Mouse (Mus musculus) 3T3-L1 (cell line): ENCODE measurements around the gene Clstn2.

ENCODE experiments used
- DNase-seq: peaks from one replicate; pipeline ENCODE4 v3.0.0-alpha.2; 2015; ENCODE audit warnings: low read depth, low spot score

The Clstn2 gene

DNA sequence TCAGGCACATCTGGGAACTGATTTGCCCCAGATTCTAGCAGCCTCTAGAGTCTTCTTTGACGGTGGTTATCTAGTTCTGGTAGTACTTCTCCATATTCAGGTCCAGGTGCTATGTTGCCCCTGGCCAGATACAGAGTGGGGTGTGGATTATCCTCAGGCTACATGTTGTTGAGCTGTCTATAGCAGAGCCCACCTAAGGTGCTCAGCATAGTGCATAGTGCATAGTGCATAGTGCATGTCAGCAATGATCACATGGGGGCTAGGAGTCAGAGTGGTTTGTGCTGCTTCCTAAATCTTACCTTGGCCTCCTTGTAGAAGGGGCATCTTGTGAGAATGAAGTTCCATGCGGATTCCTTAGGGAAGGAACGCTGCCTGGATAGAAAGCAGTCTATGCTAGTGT is 556.5 kb downstream of the Clstn2 start:
- DNase-seq: no peak

DNA sequence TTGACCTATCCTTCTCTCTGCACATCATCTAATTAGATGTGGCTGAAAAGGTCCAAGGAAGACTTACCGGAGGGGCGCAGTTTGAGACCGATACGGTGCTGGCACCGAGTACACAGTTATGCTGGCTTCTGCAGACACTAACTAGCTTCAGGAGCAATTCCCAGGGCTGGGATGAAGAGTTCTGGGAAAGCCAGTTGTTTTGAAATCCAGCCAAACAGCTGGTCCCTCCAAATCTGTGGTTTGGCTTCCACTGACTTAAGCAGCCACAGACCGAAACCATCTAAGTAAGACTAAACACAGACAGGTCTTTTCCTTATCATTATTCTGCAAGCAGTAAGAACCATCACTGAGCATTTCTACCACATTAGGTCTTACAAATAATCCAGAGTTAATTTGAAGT is 558.1 kb downstream of the Clstn2 start:
- no peak for DNase-seq

DNA sequence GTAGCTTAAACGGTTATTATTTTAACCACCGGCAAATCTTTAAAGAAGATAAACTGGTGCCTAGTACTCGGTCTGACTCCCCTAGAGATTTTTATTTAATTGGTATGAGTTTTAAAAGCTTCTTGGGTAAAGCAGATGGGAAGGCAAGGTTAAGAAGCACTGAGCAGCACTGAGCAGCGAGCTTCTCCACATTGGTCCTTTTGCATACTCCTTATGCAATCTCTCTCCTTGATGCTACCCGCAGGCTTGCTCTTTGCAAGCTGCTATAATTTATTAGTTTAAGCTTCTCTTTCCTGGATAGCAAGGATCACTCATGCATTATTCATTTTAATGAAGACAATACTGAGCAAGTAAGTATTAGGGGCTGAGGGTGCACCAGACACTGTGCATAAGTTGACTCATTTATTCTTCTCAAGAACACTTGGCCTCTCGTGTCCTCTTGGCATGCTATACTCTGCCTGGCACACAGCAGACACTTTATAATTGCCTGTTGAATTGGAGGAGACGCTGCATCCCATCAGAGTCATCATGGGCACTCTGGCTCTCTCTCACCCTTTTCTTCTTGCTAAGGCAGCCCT is 561.9 kb downstream of the Clstn2 start:
- DNase-seq: no peak

DNA sequence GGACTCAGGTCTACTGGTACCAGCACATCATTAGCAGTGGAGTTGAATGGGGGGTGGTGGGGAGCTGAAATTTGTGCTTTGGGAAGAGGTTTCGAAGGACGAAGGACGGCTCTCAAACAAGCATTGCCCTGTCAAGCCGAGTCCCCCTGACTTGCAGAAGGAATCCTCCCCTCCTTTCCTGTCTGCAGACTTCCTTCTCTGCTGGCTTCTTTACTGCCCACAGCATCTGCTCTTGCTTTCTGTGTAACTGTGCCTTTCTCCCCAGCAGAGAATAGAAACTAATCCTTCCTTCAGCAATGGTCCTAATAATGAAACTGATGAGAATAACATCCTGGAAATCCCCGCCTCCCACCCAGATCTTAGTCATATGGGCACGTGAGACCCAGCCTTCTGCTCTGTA is 572.5 kb downstream of the Clstn2 start:
- no peak for DNase-seq

DNA sequence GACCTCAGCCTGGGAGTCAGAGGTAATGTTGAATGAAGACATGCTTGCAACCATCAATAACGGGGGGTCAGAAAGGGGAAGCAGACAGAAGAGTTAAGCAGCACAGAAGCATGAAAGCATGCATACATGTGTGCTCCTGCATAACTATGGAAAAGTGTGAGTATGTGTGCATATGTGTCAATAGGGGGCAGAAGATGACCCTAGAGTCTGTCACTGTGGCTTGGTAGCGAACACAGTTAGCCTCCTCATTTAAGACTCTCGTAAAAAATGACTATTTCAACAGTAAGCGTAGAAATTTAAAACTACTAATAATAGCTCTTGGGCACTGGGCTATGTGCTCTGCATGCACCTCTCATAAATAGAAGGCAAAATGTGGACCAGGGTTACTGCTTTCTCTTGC is 573.2 kb downstream of the Clstn2 start:
- no peak for DNase-seq

DNA sequence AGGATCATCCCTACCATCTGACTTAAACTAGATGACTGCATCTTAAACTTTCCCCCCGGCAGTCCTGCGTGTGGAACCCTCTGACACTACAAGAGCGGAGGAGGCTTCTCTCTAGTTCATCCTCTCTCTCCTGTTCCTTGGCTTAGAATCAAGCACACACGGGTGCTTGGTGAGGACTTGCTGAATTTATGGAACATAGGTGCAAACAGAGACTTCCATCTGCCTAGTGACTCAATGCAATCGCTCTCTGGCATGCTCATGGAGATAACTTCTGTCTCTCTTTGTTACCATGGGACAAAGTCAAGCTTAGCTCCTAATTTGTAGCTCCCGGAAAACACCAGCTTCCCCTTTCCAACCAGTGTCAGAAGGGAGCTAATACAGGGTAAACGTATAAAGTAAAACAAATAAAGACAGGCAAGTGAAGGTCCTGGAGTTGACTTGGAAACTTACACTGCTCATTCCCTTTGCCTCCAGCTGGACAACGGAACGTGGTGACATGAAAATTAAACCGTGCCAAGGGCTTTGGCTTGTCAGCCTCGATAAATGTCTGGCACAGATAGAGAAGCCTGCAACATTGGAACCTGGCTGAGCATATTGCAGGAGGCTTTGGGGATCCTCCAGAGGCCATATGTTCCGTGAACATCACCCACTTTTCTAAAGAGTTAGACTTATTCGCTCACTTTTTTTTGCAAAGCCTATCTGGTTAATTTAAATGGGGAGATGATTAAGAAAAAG is 583.5 kb downstream of the Clstn2 start:
- DNase-seq: no peak

DNA sequence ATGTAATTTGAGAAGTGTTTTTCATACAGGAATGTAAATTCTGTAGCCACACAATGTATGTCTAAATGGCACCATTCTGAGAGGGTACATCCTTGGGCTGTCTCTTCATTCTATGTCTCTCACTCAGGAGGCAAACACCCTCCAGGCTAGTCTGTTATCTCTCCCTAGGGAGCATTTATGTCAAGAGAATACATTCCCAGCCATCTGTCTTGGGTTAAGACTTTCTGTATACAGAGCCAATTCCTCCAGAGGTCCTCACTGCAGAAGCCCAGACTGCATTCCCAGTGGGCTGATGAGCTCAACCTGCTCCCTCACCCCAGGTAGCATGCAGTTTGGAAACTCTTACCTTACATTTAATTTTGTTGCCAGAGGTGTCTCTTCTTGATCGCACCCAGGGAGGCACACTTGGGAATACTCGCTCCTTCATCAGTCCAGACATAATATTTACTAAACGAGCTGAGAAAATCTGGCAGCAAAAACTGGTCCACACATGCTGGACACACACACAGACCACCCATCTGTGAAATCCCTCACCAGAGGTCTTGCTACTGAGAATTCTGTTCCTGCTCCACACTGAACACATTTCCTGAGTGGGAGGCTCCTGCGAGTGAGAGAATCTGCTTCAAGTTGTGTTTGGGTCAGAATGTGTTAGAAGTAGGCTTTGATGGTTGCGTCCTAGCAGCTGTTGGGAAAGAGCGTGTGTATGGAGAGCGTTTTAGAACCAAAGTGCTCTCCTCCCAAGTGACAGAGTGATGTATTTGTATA is 592.9 kb downstream of the Clstn2 start:
- no peak for DNase-seq

DNA sequence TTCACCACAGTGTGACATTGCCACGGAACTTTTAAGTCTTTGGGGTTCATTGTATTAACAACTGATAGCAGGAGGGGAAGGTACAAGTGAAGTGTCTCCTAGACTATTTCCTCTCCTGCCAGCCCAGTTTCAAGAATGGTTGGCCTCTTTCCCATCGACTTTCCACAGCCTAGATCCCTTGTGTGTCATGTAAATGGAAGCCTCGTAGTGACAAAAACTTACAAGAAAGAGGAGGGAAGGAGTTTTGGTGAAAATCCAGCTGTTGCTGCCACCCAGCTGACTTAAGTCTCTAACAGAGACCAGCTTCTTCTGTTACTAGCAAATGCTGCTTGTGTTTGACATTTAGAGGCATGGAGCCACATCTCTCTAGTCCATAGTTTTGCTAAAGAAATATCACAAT is 598.3 kb downstream of the Clstn2 start:
- no peak for DNase-seq

DNA sequence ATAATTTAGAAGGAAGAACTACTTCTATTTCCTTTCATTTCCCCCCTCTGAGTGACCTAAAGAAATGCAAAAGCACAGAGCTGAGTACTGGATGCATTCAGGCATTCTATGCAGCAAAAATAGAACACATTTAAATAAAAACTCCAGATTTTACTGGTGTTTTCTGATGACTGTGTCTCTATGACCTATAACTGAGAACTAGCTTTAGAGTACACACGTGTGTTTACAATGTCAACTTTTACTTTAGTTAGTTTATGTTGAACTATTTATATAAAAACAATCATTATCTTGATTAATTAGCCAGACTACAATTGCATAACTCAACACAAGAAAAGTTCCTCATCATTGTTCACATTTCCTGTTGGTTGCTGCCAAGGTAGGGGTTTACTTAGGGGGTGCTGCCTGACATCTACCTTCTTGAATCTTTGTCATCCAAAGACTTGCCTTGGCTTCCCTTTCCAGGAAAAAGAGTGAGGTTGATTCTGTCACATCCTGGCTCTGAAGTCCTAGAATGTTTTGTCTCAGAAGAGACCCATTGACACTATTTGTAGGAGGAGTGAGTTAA is 603.0 kb downstream of the Clstn2 start:
- DNase-seq: no peak

DNA sequence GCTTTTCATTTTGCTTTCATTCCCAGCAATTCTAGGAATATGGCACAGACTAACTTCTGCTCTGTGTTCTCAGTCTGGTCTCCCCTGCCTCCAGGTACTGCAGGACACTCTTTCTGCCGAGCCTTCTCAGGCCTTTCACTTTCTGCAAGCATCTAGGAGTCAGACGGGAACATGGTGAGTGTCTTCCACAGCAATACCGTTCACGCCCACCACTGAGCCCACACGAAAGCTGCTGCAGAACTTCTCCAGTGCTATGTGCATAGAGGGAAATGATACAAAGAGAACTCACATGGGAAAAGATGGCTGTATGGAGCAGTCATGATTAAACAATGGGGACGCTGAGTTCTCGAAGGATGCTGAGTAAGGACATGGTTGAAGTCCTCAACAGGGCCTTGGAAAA is 604.9 kb downstream of the Clstn2 start:
- no peak for DNase-seq

DNA sequence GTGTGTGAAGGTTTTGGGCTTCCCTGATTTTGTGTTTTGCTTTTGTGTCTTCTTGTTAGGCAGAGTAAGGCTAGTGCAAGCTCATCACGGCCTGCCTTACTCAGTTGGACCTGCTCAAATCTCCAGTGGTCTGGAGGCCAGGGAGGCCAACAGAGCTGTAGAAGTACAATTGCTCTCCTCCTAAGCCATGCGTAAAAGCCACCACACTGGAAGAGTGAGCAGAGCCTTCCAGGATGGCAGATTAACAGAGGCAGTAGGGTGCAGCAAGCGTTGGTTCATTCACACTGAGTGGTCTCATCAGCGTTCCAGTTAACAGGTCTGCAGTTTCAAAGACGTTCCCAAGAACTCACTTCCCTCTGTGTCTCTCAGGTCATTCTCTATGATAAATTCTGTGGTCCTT is 612.1 kb downstream of the Clstn2 start:
- DNase-seq: no peak

DNA sequence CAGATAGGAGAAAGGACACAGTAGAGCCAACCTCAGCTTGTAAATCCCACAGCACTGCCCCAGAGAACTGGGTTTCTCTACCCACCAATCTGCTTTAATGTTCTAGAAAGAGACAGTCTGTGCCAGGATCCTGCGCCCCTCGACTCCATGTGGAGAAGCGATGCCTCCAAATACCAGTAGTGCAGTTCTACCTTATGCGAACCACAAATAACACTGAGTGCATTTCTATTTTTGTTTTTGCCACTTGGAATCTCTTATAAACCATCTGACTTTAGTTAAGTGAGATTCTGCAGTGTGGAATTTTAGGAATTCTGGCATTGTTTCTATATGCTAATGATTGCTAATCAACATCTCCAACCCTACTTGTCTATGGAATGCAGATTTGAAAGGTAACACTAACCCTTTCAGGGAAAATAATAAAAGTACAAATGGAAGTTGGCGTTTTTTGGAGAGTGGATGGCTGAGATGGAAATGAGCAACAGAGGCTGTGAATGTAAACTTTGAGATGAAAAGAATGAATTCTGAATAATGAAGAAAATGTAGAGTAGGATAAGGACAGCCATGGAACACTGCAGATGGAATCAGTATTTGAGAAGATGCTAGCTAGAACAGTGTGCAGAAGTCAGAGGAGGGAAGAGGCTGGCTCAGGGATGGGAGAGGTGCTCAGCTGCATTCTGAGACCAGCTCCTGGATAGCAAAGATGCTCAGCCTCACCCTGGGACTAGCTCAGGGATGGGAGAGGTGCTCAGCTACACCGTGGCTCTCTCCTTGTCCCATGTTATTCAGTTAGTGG is 617.9 kb downstream of the Clstn2 start:
- no peak for DNase-seq

DNA sequence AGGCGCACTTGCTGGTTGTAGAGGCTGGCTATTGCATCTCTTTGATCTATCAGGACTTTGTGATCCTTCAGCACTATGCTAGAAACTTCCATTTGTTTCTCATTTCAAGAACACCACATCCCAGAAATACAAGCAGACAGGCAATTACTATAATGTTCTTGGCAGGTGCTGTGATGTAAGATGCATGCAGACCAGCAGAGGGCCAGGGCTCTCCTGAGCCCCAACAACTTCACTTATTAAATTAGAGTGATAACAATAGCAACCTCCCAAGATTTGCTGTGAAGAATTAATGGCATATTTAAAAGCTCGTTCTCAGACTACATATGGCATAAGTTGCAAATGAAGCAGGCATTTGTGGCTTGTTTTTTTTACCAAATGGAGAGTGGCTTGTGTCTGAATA is 624.8 kb downstream of the Clstn2 start:
- DNase-seq: no peak
